Mouse (Mus musculus) heart, adult 11 months (tissue): ENCODE measurements at regions not wholly inside any gene's neighbourhood (a gene's known extent, or its start where the extent isn't known, plus 50 kb on each side); places are given as distances from the start of the nearest gene placed in this dataset.

ENCODE experiments used
- DNase-seq: peaks from one replicate; pipeline ENCODE4 v3.0.0; 2022

DNA sequence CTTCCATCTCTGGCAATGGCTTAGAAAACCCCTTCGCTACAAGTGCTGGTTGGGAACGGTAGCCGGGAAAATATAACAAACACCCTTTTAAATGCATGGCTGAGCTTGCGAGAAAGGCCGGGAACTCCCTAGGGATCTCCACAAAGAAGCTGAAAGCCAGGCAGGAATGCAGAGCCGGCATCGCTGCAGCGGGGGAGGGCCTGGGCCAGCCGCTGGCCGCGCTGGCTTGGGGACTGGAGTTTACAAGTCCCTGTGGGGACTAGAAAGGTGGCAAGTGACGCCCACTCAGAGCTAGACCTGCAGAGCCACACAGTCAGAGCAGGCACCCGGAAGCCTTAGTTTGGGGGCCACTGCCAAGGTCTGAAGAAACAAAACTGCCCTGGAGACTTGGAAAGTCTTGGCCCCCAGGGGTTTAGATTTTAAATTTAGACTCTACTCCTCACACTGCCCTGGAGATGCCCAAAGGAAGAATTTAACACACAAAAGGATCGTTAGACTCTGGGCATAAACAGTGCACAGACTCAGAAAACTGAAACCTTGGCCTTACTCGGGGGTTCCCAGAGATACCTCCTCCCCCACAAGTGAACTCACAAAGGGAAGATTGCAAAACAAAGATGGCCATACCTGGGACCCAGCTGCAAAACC lies 59.4 kb downstream of the 1700001O22Rik start:
- DNase-seq: peak; percentile 97

- peak; percentile 98 for DNase-seq
Measured at GRCm38 (mm10) chr2:30743265-30743846, 60.1 kb downstream of the 1700001O22Rik start.

GRCm38 (mm10) chr2:30741450-30741849 lies 62.0 kb downstream of the 1700001O22Rik start:
- DNase-seq: peak; percentile 82

- DNase-seq: peak; percentile 88
Measured at GRCm38 (mm10) chr2:30737759-30738158, 65.7 kb downstream of the 1700001O22Rik start.

- no peak for DNase-seq
Measured at GRCm38 (mm10) chr2:30736705-30737104, 66.8 kb downstream of the 1700001O22Rik start.

GRCm38 (mm10) chr2:30736236-30736635 lies 67.2 kb downstream of the 1700001O22Rik start:
- no peak for DNase-seq

- DNase-seq: no peak
Measured at GRCm38 (mm10) chr2:30733853-30734252, 69.6 kb downstream of the 1700001O22Rik start.

DNA sequence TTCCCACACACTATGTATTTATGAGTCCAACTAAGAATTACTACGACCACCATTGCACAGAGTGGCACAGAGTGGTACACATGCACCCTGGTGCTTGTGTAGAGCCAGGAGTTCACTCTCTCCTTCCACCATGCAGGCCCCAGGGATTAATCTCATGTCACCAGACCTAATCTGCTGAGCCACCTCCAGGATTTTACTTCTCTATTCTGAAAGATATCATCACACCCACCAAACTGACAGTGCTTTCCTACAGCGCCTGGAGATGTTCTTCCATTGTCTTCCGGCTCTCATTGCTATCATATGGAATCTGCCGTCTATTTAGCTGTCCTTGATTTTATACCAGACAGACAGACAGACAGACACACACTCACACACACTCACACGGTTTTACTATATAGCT lies 71.6 kb downstream of the 1700001O22Rik start:
- DNase-seq: no peak

DNA sequence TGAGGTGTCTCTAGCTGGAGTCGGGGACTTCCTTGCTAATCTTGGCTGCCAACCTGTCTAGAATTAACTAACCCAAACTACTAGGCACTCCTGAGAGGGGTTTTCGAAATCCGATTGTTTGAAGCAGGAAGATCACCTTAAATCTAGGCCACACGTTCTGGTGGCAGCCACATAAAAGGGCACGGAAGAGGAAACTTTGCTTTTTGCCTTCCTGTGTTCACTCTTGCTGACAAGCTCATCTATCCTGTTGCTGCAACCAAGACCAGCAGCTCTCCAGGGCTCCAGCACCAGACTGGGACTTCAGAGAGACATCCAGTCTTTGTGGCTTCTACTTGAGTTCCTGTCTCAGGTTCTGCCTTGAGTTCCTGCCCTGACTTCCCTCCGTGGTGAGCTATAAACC lies 75.5 kb downstream of the 1700001O22Rik start:
- DNase-seq: no peak

DNA sequence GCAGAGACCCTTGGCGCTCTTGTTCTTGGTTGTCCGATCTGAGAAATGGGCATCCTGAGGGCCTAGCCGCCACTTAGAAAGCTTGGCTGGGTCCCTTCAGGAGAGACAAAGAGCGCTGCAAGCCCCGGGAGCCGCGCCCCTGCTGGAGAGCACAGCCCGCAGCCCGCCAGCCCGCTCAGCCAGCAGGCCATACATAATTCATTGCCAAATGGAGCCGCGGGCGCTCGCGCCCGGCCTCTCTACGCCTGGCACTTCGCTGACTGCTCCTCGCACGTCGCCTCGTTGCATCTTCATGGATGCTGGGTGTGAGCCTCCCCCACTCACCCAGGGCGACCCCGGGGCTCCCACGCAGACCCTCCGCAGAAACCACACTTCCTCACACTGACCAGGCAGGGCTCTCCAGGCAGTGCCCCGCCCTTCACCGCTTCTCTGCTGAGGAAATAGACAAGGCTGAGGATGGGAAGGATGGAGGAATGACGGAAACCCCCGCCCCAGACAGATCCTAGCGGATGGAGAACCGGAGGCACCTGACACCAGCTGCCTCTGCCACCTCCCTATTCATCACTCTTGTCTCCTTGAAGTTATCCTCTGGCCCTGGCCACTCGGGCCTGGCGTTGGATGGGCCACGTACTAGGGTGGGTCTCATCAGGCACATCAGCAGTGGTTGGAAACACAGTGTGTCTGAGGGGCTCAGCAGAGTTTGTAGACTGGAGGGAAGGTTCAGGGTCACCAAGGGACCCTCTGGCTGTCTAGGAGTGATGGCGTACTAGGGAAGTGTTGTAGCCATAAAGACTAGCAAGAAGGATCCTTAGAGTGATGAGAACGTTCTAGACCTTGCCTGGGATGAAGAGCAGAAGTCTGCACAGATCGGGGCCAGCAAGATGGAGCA lies 77.6 kb downstream of the 1700001O22Rik start:
- peak; percentile 94 for DNase-seq

DNA sequence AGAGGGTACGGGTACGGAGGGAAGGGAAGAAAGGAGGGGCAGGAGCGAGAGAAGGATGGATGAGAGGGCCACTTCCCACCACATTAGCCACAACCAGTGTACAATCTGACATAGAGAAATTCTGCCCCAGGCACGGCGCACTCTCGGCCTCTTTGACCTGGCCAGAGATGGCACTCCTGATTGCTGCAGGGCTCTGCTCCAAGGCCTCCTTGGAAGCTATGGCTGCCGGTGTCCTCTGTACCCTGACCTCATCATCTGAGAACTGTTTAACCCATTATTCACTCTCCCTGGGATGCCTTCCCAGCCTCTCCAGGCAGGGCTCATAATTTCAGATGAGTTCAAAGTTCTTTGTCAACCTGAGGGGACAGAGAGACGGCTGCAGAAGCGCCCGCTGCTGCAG lies 78.3 kb downstream of the 1700001O22Rik start:
- DNase-seq: no peak

- DNase-seq: peak; percentile 88
Measured at GRCm38 (mm10) chr2:30724521-30724920, 78.9 kb downstream of the 1700001O22Rik start.

- peak; percentile 96 for DNase-seq
Measured at GRCm38 (mm10) chr2:30723059-30723587, 80.3 kb downstream of the 1700001O22Rik start.

DNA sequence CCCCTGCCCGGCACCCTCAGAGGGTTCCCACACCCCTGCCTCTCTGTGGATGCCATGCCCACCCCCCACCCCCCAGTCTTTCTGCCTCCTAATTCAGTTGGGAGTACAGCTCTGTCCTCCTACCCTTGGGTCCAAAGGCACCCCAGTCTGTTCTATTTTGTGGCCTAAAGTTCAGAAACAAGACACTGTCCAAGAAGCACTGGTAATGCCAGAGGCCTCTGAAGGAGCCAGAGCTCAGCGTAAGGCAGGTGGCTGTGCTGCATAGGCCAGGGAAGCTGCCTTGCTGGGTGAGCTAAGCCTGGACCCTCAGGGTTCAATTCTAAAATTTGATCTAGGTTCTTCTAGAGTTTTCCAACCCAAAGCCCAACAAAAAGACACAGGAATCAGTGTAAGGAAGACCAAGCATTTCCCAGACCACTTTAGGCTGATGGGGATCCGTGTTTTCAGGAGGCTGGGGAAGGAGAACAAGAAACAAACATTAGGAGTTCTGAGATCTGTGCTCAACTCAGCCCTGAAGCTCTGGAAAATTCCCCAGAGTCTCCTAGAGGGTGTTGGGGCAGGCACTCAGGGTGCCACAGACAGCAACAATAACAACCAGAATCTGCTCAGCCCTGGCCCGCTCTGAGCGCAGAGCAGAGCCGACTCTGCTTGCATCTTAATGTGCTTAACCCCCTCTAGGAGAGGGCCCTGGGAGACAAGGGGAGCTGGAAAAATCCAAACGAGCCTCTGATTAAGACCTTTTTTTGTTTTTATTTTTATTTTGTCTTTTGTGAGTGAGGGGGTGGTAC lies 81.0 kb downstream of the 1700001O22Rik start:
- DNase-seq: peak; percentile 91

GRCm38 (mm10) chr2:30721473-30722262 lies 81.8 kb downstream of the 1700001O22Rik start:
- DNase-seq: peak; percentile 96

- peak; percentile 91 for DNase-seq
Measured at GRCm38 (mm10) chr2:30721048-30721461, 82.4 kb downstream of the 1700001O22Rik start.

DNA sequence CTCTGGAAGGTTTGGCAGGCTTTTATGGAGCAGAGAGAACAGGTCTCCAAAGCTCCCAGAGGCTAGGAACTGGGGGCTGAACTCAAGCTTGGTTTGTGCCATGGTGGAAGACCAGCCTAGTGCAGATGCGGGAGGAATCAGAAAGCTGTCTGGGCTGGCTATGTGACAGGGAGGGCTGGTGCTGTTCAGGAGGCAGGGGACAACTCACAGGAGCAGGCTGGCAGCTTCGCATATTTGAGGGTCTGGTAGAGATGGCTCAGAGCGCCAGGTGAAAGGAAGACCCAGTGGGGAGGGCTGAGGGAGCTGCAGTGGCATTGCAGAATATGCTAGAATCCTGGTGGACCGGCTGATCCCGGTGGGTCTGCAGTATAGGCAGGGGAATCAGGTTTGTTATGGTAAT lies 83.2 kb downstream of the 1700001O22Rik start:
- DNase-seq: peak; percentile 93

- DNase-seq: peak; percentile 97
Measured at GRCm38 (mm10) chr2:30719611-30720290, 83.7 kb downstream of the 1700001O22Rik start.

- DNase-seq: peak; percentile 99
Measured at GRCm38 (mm10) chr2:30718741-30719381, 84.6 kb downstream of the 1700001O22Rik start.

DNA sequence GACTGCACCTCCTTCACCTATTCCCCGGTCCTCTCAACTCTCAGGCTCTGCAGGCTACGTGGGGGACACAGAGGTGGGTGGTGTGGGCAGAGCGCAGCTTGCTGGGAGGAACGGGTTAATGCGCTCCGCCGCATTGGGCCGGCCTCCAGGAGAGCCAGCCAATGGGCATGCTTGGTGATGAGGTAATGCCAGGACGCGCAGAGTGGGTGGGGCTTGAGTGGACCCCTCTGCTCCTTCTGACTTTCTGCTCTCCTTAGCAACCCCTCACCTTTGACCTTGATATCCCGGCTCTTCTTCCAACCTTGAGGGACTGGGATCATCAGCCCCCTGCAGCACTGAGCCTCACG lies 85.2 kb downstream of the 1700001O22Rik start:
- DNase-seq: peak; percentile 99
